In the genomic region with DNA sequence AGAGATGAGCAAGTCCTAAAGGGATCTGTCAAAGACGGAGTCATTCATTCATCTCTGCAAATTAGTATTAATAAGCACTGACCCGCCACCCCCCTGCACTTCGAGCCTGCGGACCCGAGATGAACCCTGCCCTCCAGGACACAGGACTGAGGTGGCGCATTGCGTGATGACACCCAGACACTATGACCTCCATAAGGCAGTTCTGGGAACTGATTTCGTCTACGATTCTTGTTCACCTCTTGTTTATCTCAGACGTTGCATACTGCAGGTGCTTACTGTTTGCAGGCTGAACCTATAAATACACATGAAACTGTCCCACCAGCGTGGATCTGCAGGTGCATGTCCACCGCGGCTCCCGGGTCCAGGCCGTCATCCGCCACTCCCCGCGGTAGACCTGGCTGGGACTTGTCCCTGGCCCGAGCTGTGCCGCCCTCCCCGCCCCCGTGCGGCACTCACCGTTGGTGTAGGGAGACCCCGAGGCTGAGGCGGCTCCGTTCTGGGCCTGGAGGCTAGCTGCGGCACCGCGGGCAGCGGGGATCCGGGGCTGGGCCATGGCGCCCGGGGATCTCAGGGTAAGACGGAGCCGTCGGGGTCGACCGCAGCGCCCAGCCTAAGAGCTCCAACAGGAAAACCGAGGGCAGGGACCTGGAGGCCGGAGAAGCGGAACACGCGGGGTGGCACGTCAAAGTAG, we compare ENCODE assay signal across 8 mouse cellular contexts. TPM values are rescaled to one million over a fixed set of nuclear protein-coding genes. Genes with fewer than 3 reads are reported as not detected.
DNase-seq lines count a peak whose midpoint lies in the region; ATAC-seq and TF ChIP-seq lines count a peak whose summit lies in the region.

No protein-coding gene starts in this region.

- intact Hi-C loops in left cerebral cortex, adult 2 months (cut with DNase I): no loop called here
- intact Hi-C loops in left cerebral cortex, postnatal 25 days (cut with DNase I): no loop called here

- no peaks in the 10 kb centered on the region for H3K27me3 ChIP-seq in Patski
- no peaks in the 10 kb centered on the region for H3K27me3 ChIP-seq in forebrain, embryonic 11.5 days (ENCODE audit: control insufficient read depth, insufficient read depth, low read length)
- no peaks in the 10 kb centered on the region for H3K27me3 ChIP-seq in intestine, postnatal 0 days (replicated peaks; ENCODE audit: control insufficient read depth, insufficient read depth, low read length)

- DNase-seq in left cerebral cortex, adult 2 months (ENCODE audit: extremely low spot score in 1 of 2, low spot score in 2 of 2): peak in 1 of 2 experiments; percentile 16
- no peak for DNase-seq in left cerebral cortex, adult 9 months (ENCODE audit: low spot score in 2 of 2)
- no peak for DNase-seq in Patski (ENCODE audit: low read depth, low spot score)
- no peak for DNase-seq in forebrain, embryonic 11.5 days (ENCODE audit: low spot score)
- peak; percentile 29 for DNase-seq in lung, postnatal 36 days
- peak; percentile 73 for DNase-seq in testis, postnatal 10 days (ENCODE audit: low spot score)
- no peak for DNase-seq in left cerebral cortex, postnatal 25 days (ENCODE audit: low spot score in 2 of 2)

- H3K27ac ChIP-seq in left cerebral cortex, adult 2 months: peak overlapping the region; percentile 92
- H3K27ac ChIP-seq in forebrain, embryonic 11.5 days (ENCODE audit: low read depth, low read length): peak overlapping the region; percentile 12; the same call in 1 of the 2 replicates
- H3K27ac ChIP-seq in intestine, postnatal 0 days (ENCODE audit: low read depth, low read length): peak overlapping the region; percentile 97

- H3K4me2 ChIP-seq in forebrain, embryonic 11.5 days (ENCODE audit: low read depth, low read length, severe bottlenecking): peak overlapping the region; percentile 81
- H3K4me2 ChIP-seq in intestine, postnatal 0 days (replicated peaks; ENCODE audit: low read depth): peak overlapping the region; percentile 78

- 2% methylated on average over 46 of the region's 46 CpGs for WGBS in forebrain, embryonic 11.5 days
- under 1% methylated on average over 46 of the region's 46 CpGs for WGBS in intestine, postnatal 0 days

- peak; percentile 56 for ATAC-seq in Patski
- peak; percentile 85; the same call in 1 of the 2 replicates for ATAC-seq in forebrain, embryonic 11.5 days (replicated peaks; ENCODE audit: low FRiP score)
- ATAC-seq in intestine, postnatal 0 days: peak; percentile 52

- CTCF ChIA-PET in Patski (lab: Charles Lee): interaction anchor here (1.6 kb wide), 1 partner anchor 29 kb away, joined by 3 read pairs; no protein-coding TSS in a partner anchor

- in situ Hi-C loops in Patski (cut with MboI; ENCODE audit: low pct_unique_long_range_greater_than_20kb): no loop called here

- peak overlapping the region; percentile 100 for H3K4me3 ChIP-seq in left cerebral cortex, adult 2 months
- H3K4me3 ChIP-seq in forebrain, embryonic 11.5 days (ENCODE audit: low read depth, low read length): peak overlapping the region; percentile 93
- H3K4me3 ChIP-seq in intestine, postnatal 0 days (ENCODE audit: low read depth, low read length): peak overlapping the region; percentile 94

- POLR2A ChIA-PET in Patski (lab: Charles Lee): interaction anchor here (0.6 to 1.5 kb wide), 3 partner anchors 12 to 56 kb away, joined by 3 to 4 read pairs (median 4); no protein-coding TSS in a partner anchor

- peak overlapping the region; percentile 95 for H3K9ac ChIP-seq in forebrain, embryonic 11.5 days (ENCODE audit: low read length)
- peak overlapping the region; percentile 96 for H3K9ac ChIP-seq in intestine, postnatal 0 days (ENCODE audit: low read depth, low read length)

- peaks cover 2% of the 10 kb centered on the region; the same call in 1 of the 2 replicates for H3K4me1 ChIP-seq in forebrain, embryonic 11.5 days (replicated peaks; ENCODE audit: control insufficient read depth, insufficient read depth, low read length)
- H3K4me1 ChIP-seq in intestine, postnatal 0 days (replicated peaks; ENCODE audit: control insufficient read depth, insufficient read depth, low read length): no peaks in the 10 kb centered on the region; the same call in 1 of the 2 replicates

- no peaks in the 10 kb centered on the region for H3K9me3 ChIP-seq in forebrain, embryonic 11.5 days (ENCODE audit: control insufficient read depth, low read length)
- no peaks in the 10 kb centered on the region for H3K9me3 ChIP-seq in intestine, postnatal 0 days (ENCODE audit: control insufficient read depth)

- no peak for TF ChIP-seq CTCF in left cerebral cortex, adult 2 months (IDR thresholded peaks at IDR 0.05)
- TF ChIP-seq CTCF in Patski (IDR thresholded peaks at IDR 0.05): no peak
- peak; percentile 11; the same call in 1 of the 2 replicates for TF ChIP-seq CTCF in intestine, postnatal 0 days (IDR thresholded peaks at IDR 0.05; ENCODE audit: low read depth)

- H3K36me3 ChIP-seq in forebrain, embryonic 11.5 days (ENCODE audit: control insufficient read depth, insufficient read depth, low read length): no peaks in the 10 kb centered on the region
- H3K36me3 ChIP-seq in intestine, postnatal 0 days (ENCODE audit: control insufficient read depth, insufficient read depth): 0 out of 2 replicates have a peak, but pooled peaks cover 8% of the 10 kb centered on the region

RNA-seq across cellular contexts. Expression of a gene that starts 7.7 kb away (rescaled TPM):
- total RNA-seq in left cerebral cortex, adult 2 months (2021): 10 to 100 TPM; 21.0 to 21.2 TPM
- 18.8 TPM for polyA plus RNA-seq in Patski (2021)
- 15.2 and 18.5 TPM in 2 replicates for polyA plus RNA-seq in forebrain, embryonic 11.5 days (2014; fragmentation: Nextera tagmentation; extraction: Ambion mirVana)
- 47.1 and 49.1 TPM in 2 replicates for polyA plus RNA-seq in intestine, postnatal 0 days (2015; fragmentation: Nextera tagmentation; extraction: Ambion mirVana)
- total RNA-seq in left cerebral cortex, postnatal 25 days (2021): 10 to 100 TPM; 16.4 to 21.3 TPM

RNA-seq across cellular contexts. Expression of a gene that starts 7.7 kb away (rescaled TPM):
- 10 to 100 TPM; 61.0 to 65.0 TPM for total RNA-seq in left cerebral cortex, adult 2 months (2021)
- 91.0 TPM for polyA plus RNA-seq in Patski (2021)
- polyA plus RNA-seq in forebrain, embryonic 11.5 days (2014; fragmentation: Nextera tagmentation; extraction: Ambion mirVana): 113 and 116 TPM in 2 replicates
- 442 and 470 TPM in 2 replicates for polyA plus RNA-seq in intestine, postnatal 0 days (2015; fragmentation: Nextera tagmentation; extraction: Ambion mirVana)
- total RNA-seq in left cerebral cortex, postnatal 25 days (2021): 10 to 100 TPM; 68.3 to 70.1 TPM

Comparison
In these comparisons a context has a peak if more than half of its experiments do, and no peak if none do; other contexts are left out.
1. DNase-seq: peak in lung, postnatal 36 days (single experiment) and testis, postnatal 10 days (single experiment); none in left cerebral cortex, adult 9 months (0 of 2), Patski (single experiment), forebrain, embryonic 11.5 days (single experiment) and left cerebral cortex, postnatal 25 days (0 of 2).
2. H3K27ac ChIP-seq: peak in every context shown above with its lines; median percentile 97 in intestine, postnatal 0 days; 92 in left cerebral cortex, adult 2 months; 12 in forebrain, embryonic 11.5 days.
3. Peak in every context shown above with its lines, with median percentiles within 50 percentile points of each other: H3K4me3 ChIP-seq and ATAC-seq.